Mouse (Mus musculus) ES-E14 (cell line): Measurements from ENCODE around the gene Rnh1.

Experiments used
- CHD2 ChIP-seq: IDR thresholded peaks from 2 replicates; pipeline ENCODE4 v1.6.1; 2014; ENCODE audit warnings: mild to moderate bottlenecking, low read depth, low read length, inconsistent platforms
- MAFK ChIP-seq: IDR thresholded peaks from 2 replicates; pipeline ENCODE4 v1.6.1; 2014; ENCODE audit warnings: mild to moderate bottlenecking, low read depth, low read length, inconsistent platforms; ENCODE audit not compliant: insufficient read depth
- ZC3H11A ChIP-seq: IDR thresholded peaks from 2 replicates; pipeline ENCODE4 v1.6.1; 2012; ENCODE audit warnings: low read depth, mild to moderate bottlenecking, inconsistent platforms, low read length, borderline replicate concordance
- ZNF384 ChIP-seq: IDR thresholded peaks from 2 replicates; pipeline ENCODE4 v1.6.1; 2012; ENCODE audit warnings: low read depth, low read length, inconsistent platforms

DNA sequence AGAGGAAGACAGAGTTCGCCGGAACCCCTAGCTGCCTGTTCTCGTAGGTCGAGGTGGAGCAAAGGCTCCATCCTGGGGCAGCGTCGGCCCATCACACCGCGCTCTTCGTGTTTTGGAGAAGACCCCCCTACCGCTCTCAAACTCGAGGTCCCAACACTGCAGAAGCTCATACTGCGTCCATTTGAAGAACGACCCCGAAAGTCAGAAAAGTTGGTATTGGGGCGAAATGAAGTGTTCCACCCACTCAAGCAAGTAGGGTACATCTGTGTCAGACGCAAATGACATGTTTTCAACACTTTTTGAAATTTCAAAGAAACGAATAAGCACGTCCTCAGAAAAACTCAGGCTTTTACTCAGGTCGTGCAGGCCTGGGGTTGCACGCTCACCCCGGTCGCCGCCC lies 21.8 kb upstream of the Rnh1 start:
- TF ChIP-seq CHD2 (no peak), MAFK (no peak), ZC3H11A (no peak), ZNF384 (no peak)
